Mouse (Mus musculus): Measurements from ENCODE around the gene Vil1. TPM values are rescaled to one million over a fixed set of nuclear protein-coding genes. Genes with fewer than 3 reads are reported as not detected.

The Vil1 gene
- polyA plus RNA-seq, 1 experiment = 75.0 TPM

DNA sequence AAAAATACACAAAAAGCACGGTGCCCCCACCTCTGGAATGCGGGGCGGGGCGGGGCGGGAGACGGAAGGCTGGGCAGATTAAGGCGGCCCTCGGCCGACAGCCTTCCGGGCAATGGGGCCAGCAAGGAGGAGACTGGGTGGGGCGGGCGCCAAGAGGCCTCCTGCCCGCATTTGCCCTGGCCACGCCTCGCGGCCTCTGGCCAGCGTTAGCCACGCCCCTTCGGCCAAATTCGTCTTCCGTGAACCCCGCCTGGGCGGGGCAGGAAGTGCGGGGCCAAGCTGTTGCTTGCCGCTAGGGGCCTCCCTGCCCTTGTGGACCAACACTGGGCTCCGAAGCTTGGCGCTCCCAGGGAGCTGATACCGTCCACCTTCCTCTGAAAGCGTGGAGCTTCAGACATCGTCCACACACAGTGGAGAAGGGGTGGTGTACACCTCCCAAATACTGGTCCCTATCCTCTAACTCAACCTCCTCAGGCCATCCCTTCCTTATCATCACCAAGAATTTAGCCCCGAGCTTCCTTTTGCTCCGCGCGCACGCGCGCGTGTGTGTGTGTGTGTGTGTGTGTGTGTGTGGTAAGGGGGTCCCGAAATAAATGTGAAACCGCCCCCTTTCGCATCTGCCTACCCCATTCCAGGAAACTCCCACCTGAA, 11.8 kb upstream of the Vil1 start:
- under 1% methylated on average over 41 of the region's 41 CpGs for WGBS

DNA sequence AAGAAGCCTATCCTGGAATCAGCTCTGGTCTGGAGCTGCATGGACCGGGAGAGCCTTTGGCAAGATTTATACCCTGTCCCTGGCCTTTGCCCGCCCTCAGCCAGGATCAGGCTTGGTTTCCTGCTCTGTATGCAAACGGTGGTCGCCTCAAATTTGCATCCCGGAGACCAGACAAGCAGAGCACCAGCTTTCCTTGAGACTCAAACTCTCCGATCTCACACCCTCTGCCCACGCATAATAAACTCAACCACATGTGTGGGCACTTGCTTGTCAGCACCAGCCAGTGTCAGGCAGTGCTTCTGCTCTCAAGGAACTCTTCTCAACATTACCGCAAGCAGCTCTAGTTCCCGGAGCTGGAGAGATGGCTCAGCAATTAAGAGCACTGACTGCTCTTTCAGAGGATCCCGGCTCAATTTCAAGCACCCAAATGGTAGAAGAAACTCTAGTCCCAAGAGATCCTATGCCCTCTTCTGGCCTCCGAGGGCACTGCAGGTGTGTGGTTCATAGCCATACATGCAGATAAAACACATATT, 11.2 kb upstream of the Vil1 start:
- peak; percentile 82 for DNase-seq
- H3K4me1 ChIP-seq (ENCODE audit: control insufficient read depth, insufficient read depth, low read length) = peaks cover 4% of the 10 kb centered on the region; the same call in 1 of the 2 replicates

More for the DNA sequence above, 11.8 kb upstream of the Vil1 start:
- H3K27me3 ChIP-seq (replicated peaks; ENCODE audit: control insufficient read depth, insufficient read depth, low read length) = no peaks in the 10 kb centered on the region
- H3K27ac ChIP-seq (ENCODE audit: insufficient read depth, low read depth, low read length) = peak overlapping the region; percentile 92
- peak; percentile 100 for DNase-seq
- H3K4me1 ChIP-seq (ENCODE audit: control insufficient read depth, insufficient read depth, low read length) = peaks cover 7% of the 10 kb centered on the region; the same call in 1 of the 2 replicates
- H3K36me3 ChIP-seq (ENCODE audit: control insufficient read depth, insufficient read depth, low read length) = peaks cover 2% of the 10 kb centered on the region; the same call in 1 of the 2 replicates
- peak; percentile 76 for TF ChIP-seq CTCF (conservative IDR thresholded peaks at IDR 0.05; ENCODE audit: insufficient read depth, insufficient read length, low read depth, low read length)
- TF ChIP-seq POLR2A (IDR thresholded peaks at IDR 0.05; ENCODE audit: low read depth, low read length) = peak; percentile 94
- H3K4me3 ChIP-seq (ENCODE audit: insufficient read depth, low read depth, low read length) = peak overlapping the region; percentile 42

GRCm38 (mm10) chr1:74400531-74400930, 8.6 kb upstream of the Vil1 start:
- H3K4me1 ChIP-seq (ENCODE audit: control insufficient read depth, insufficient read depth, low read length) = peaks cover 5% of the 10 kb centered on the region; the same call in 1 of the 2 replicates
- 72% methylated on average over 3 of the region's 3 CpGs for WGBS
- H3K36me3 ChIP-seq (ENCODE audit: control insufficient read depth, insufficient read depth, low read length) = no peaks in the 10 kb centered on the region
- H3K27ac ChIP-seq (ENCODE audit: insufficient read depth, low read depth, low read length) = no peak overlapping the region
- no peak for TF ChIP-seq CTCF (conservative IDR thresholded peaks at IDR 0.05; ENCODE audit: insufficient read depth, insufficient read length, low read depth, low read length)
- no peak for TF ChIP-seq POLR2A (IDR thresholded peaks at IDR 0.05; ENCODE audit: low read depth, low read length)
- no peaks in the 10 kb centered on the region for H3K27me3 ChIP-seq (replicated peaks; ENCODE audit: control insufficient read depth, insufficient read depth, low read length)
- DNase-seq = peak; percentile 35
- H3K4me3 ChIP-seq (ENCODE audit: insufficient read depth, low read depth, low read length) = no peak overlapping the region

More for the DNA sequence above, 11.2 kb upstream of the Vil1 start:
- Histone ChIP-seq H3K27me3 (replicated peaks; ENCODE audit: control insufficient read depth, insufficient read depth, low read length) (no peaks in the 10 kb centered on the region), H3K36me3 (ENCODE audit: control insufficient read depth, insufficient read depth, low read length) (peaks cover 2% of the 10 kb centered on the region; the same call in 1 of the 2 replicates), H3K4me3 (ENCODE audit: insufficient read depth, low read depth, low read length) (peak overlapping the region; percentile 42), H3K27ac (ENCODE audit: insufficient read depth, low read depth, low read length) (peak overlapping the region; percentile 80)
- 4% methylated on average over 11 of the region's 11 CpGs for WGBS
- TF ChIP-seq POLR2A (IDR thresholded peaks at IDR 0.05; ENCODE audit: low read depth, low read length) (no peak), CTCF (conservative IDR thresholded peaks at IDR 0.05; ENCODE audit: insufficient read depth, insufficient read length, low read depth, low read length) (peak; percentile 58)

- H3K27me3 ChIP-seq (replicated peaks; ENCODE audit: control insufficient read depth, insufficient read depth, low read length) = no peaks in the 10 kb centered on the region
- WGBS = 62% methylated on average over 16 of the region's 16 CpGs
- H3K4me3 ChIP-seq (ENCODE audit: insufficient read depth, low read depth, low read length) = no peak overlapping the region
- no peaks in the 10 kb centered on the region for H3K36me3 ChIP-seq (ENCODE audit: control insufficient read depth, insufficient read depth, low read length)
- H3K27ac ChIP-seq (ENCODE audit: insufficient read depth, low read depth, low read length) = no peak overlapping the region
- TF ChIP-seq POLR2A (IDR thresholded peaks at IDR 0.05; ENCODE audit: low read depth, low read length) (no peak), CTCF (conservative IDR thresholded peaks at IDR 0.05; ENCODE audit: insufficient read depth, insufficient read length, low read depth, low read length) (no peak)
- peaks cover 5% of the 10 kb centered on the region; the same call in 1 of the 2 replicates for H3K4me1 ChIP-seq (ENCODE audit: control insufficient read depth, insufficient read depth, low read length)
- DNase-seq = no peak
Measured at GRCm38 (mm10) chr1:74401015-74401702, 8.0 kb upstream of the Vil1 start.

- Histone ChIP-seq H3K27ac (ENCODE audit: insufficient read depth, low read depth, low read length) (peak overlapping the region; percentile 51), H3K4me3 (ENCODE audit: insufficient read depth, low read depth, low read length) (no peak overlapping the region), H3K36me3 (ENCODE audit: control insufficient read depth, insufficient read depth, low read length) (no peaks in the 10 kb centered on the region), H3K4me1 (ENCODE audit: control insufficient read depth, insufficient read depth, low read length) (peaks cover 3% of the 10 kb centered on the region; the same call in 1 of the 2 replicates), H3K27me3 (replicated peaks; ENCODE audit: control insufficient read depth, insufficient read depth, low read length) (no peaks in the 10 kb centered on the region)
- peak; percentile 63 for DNase-seq
- WGBS = 51% methylated on average over 4 of the region's 4 CpGs
- TF ChIP-seq CTCF (conservative IDR thresholded peaks at IDR 0.05; ENCODE audit: insufficient read depth, insufficient read length, low read depth, low read length) = no peak
- no peak for TF ChIP-seq POLR2A (IDR thresholded peaks at IDR 0.05; ENCODE audit: low read depth, low read length)
Measured at GRCm38 (mm10) chr1:74404206-74404605, 5.0 kb upstream of the Vil1 start.

GRCm38 (mm10) chr1:74411753-74412325, 2.7 kb downstream of the Vil1 start:
- WGBS = 63% methylated on average over 2 of the region's 2 CpGs
- H3K4me1 ChIP-seq (ENCODE audit: control insufficient read depth, insufficient read depth, low read length) = peaks cover 4% of the 10 kb centered on the region; the same call in 1 of the 2 replicates
- H3K27ac ChIP-seq (ENCODE audit: insufficient read depth, low read depth, low read length) = no peak overlapping the region
- no peak overlapping the region for H3K4me3 ChIP-seq (ENCODE audit: insufficient read depth, low read depth, low read length)
- TF ChIP-seq POLR2A (IDR thresholded peaks at IDR 0.05; ENCODE audit: low read depth, low read length) = no peak
- no peak for DNase-seq
- H3K27me3 ChIP-seq (replicated peaks; ENCODE audit: control insufficient read depth, insufficient read depth, low read length) = no peaks in the 10 kb centered on the region
- no peaks in the 10 kb centered on the region for H3K36me3 ChIP-seq (ENCODE audit: control insufficient read depth, insufficient read depth, low read length)
